Mouse (Mus musculus) stomach, postnatal 0 days (tissue): ENCODE results near the gene Ddah2.

ENCODE experiments used
- CTCF ChIP-seq: IDR thresholded peaks from 2 replicates; pipeline ENCODE4 v1.5.1; 2016; ENCODE audit warnings: antibody characterized with exemption, low read depth, mild to moderate bottlenecking, moderate library complexity
- EP300 ChIP-seq: optimal IDR thresholded peaks from 2 replicates; pipeline ENCODE3; 2016; ENCODE audit warnings: antibody characterized with exemption

DNA sequence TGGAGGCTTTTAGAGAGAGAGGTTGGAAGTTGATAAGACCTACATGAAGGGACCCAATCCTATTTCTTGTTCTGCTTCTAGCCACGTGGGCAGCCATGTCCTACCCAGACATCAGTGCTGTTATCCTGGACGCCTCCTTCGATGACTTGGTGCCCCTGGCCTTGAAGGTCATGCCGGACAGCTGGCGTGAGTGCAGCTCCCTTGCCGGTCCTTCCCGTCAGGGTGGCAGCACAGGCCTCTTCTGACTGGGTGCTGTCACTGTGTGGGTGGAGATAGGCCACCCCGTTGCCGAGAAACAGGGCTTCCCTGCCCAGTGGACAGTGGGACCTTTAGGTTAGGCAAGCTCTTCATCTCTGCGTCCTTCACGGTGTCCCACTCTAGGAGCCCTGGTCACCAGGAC is 42.3 kb downstream of the Ddah2 start:
- TF ChIP-seq CTCF (no peak), EP300 (no peak)
